Mouse (Mus musculus) gastrocnemius, postnatal 10 days (tissue): Measurements from ENCODE around the gene Trim3. TPM values are rescaled to one million over a fixed set of nuclear protein-coding genes. Genes with fewer than 3 reads are reported as not detected.

Source experiments
- DNase-seq: peaks from one replicate; pipeline ENCODE4 v3.0.0; 2021; ENCODE audit warnings: mixed read lengths
- total RNA-seq, 2 experiments: library from RNA; stranded (reverse); gene quantifications; 2 replicates each; pipeline ENCODE4 v1.2.3; 2021

Gene Trim3
- total RNA-seq, 2 experiments from 2014 or later, result 18.8 to 29.4 TPM

DNA sequence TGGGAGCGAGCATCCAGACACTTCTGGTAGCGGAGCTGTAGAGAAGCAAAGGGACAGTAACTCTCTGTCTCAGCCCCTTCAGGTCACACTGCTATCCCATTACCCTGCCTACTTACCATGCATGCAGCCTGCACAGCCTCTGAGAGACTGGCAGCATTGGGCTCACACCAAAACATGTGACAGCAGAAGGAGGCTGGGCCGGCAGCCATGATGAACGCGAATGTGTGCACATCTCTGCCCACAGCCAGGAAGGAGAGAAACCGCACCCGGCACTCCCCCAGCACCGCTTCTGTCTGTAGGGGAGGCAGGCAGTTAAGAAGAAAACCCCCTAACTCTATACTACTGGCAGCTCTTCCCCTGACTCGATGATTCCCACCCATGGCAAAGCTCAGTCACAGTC is 74.4 kb downstream of the Trim3 start:
- no peak for DNase-seq

- no peak for DNase-seq
Observed at GRCm38 (mm10) chr7:105557671-105558070, 75.7 kb downstream of the Trim3 start.

DNA sequence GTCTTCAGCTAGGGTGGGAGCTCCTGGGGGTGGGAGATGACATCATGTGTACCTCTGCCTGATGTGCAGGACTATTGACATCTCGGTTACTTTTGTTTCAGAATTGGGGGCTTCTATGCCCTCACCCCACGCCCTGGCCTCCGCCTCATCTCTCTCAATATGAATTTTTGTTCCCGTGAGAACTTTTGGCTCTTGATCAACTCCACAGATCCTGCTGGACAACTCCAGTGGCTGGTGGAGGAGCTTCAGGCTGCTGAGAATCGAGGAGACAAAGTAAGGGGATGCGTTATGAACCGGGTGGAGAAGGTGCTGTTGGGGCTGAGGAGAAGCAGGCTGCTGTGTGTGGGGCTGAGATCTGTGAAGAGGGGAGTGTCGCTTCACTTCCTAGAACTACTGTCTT is 77.0 kb downstream of the Trim3 start:
- DNase-seq, result no peak

DNA sequence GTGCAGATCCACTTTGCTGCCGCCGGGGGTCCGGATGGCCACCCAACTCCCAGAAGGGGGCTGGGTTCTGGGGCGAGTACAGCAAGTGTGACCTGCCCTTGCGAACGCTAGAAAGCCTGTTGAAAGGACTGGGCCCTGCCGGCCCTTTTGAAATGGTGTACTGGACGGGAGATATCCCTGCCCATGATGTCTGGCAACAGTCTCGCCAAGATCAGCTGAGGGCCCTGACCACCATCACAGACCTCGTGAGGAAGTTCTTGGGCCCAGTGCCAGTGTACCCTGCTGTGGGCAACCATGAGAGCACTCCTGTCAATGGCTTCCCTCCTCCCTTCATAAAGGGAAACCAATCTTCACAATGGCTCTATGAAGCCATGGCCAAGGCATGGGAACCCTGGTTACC is 77.8 kb downstream of the Trim3 start:
- no peak for DNase-seq

Other genes starting within 250 kb of the Trim3 start
- gene Fam160a2, start 233.5 kb downstream of the Trim3 start, total RNA-seq, result 10 to 100 TPM; 12.6 to 17.5 TPM
- gene Cnga4, start 229.0 kb downstream of the Trim3 start, total RNA-seq, result not detected
- not detected for gene Cckbr, start 207.8 kb downstream of the Trim3 start, total RNA-seq
- gene Cavin3, start 151.3 kb downstream of the Trim3 start, total RNA-seq, result 10 to 100 TPM; 37.4 to 43.2 TPM
- gene Smpd1, start 79.2 kb downstream of the Trim3 start, total RNA-seq, result 10 to 100 TPM; 42.9 to 44.0 TPM
- 10 to 100 TPM; 10.6 to 13.0 TPM for gene Apbb1, start 51.9 kb downstream of the Trim3 start, total RNA-seq
- 1 to 10 TPM in 1 of 2 experiments, not detected in 1; 2.5 TPM for gene Hpx, start 33.4 kb downstream of the Trim3 start, total RNA-seq
- gene Timm10b, start 6.5 kb upstream of the Trim3 start, total RNA-seq, result 10 to 100 TPM; 67.5 to 79.0 TPM
- 10 to 100 TPM; 21.2 to 28.2 TPM for gene Arfip2, start 6.8 kb upstream of the Trim3 start, total RNA-seq
- 1 to 10 TPM; 1.9 to 3.1 TPM for gene Gm45799, start 7.0 kb upstream of the Trim3 start, total RNA-seq
- under 1 TPM; 0.90 to 0.94 TPM for gene Dnhd1, start 17.3 kb upstream of the Trim3 start, total RNA-seq
- gene Ilk, start 103.0 kb upstream of the Trim3 start, total RNA-seq, result 100 to 1,000 TPM; 107 to 128 TPM
- gene Rrp8, start 103.8 kb upstream of the Trim3 start, total RNA-seq, result 10 to 100 TPM in 1 of 2 experiments, 1 to 10 TPM in 1; 9.9 to 13.4 TPM
- gene Taf10, start 110.8 kb upstream of the Trim3 start, total RNA-seq, result 10 to 100 TPM; 79.2 to 81.7 TPM
- 10 to 100 TPM; 29.5 to 30.0 TPM for gene Tpp1, start 118.7 kb upstream of the Trim3 start, total RNA-seq
- gene Dchs1, start 154.1 kb upstream of the Trim3 start, total RNA-seq, result 10 to 100 TPM; 17.9 to 27.1 TPM
- gene Mrpl17, start 177.5 kb upstream of the Trim3 start, total RNA-seq, result 100 to 1,000 TPM; 162 to 171 TPM